Mouse (Mus musculus) ES-E14 (cell line): ENCODE measurements around the gene Gmfg. TPM values are rescaled to one million over a fixed set of nuclear protein-coding genes. Genes with fewer than 3 reads are reported as not detected.

Experiments used
- DNase-seq: peaks from one replicate; pipeline ENCODE4 v3.0.0-alpha.2; 2013; ENCODE audit warnings: low read depth, low spot score
- H3K27ac ChIP-seq: 2 replicates; pipeline ENCODE4 v1.5.1; 2012; ENCODE audit warnings: low read depth, mild to moderate bottlenecking, low read length, moderate library complexity, mixed read lengths; ENCODE audit not compliant: poor library complexity, insufficient read depth, severe bottlenecking
- H3K36me3 ChIP-seq: 2 replicates; pipeline ENCODE4 v1.6.1; 2012; ENCODE audit warnings: mild to moderate bottlenecking, low read length, moderate library complexity, mixed read lengths; ENCODE audit not compliant: control insufficient read depth, poor library complexity, insufficient read depth, severe bottlenecking
- H3K4me1 ChIP-seq, 2 experiments: fragments of 150-350 bp in 1 of 2; sonication (generic) in 1 of 2; 2 replicates each; pipeline ENCODE4 v1.6.1; 2012; ENCODE audit warnings: low read length in 2 of 2, mild to moderate bottlenecking in 1 of 2, mixed read lengths in 1 of 2; ENCODE audit not compliant: control insufficient read depth in 2 of 2, insufficient read depth in 2 of 2, poor library complexity in 1 of 2
- H3K4me3 ChIP-seq, 2 experiments: fragments of 150-350 bp in 1 of 2; sonication (generic) in 1 of 2; 2 replicates each; pipeline ENCODE4 v1.5.1; 2012; ENCODE audit warnings: low read length in 2 of 2, low read depth in 1 of 2, mild to moderate bottlenecking in 1 of 2, mixed read lengths in 1 of 2; ENCODE audit not compliant: insufficient read depth in 1 of 2, poor library complexity in 1 of 2, severe bottlenecking in 1 of 2
- H3K9ac ChIP-seq: 2 replicates; pipeline ENCODE4 v1.6.1; 2012; ENCODE audit warnings: low read depth, mild to moderate bottlenecking, low read length, mixed read lengths; ENCODE audit not compliant: poor library complexity, insufficient read depth, severe bottlenecking
- H3K9me3 ChIP-seq: fragments of 150-350 bp; sonication (generic); 2 replicates; pipeline ENCODE4 v1.6.1; 2012; ENCODE audit warnings: low read depth, mild to moderate bottlenecking, low read length; ENCODE audit not compliant: control insufficient read depth, insufficient read depth
- CHD2 ChIP-seq: IDR thresholded peaks from 2 replicates; pipeline ENCODE4 v1.6.1; 2014; ENCODE audit warnings: mild to moderate bottlenecking, low read depth, low read length, inconsistent platforms
- HCFC1 ChIP-seq: IDR thresholded peaks from 2 replicates; pipeline ENCODE4 v1.6.1; 2012; ENCODE audit warnings: low read length, inconsistent platforms, borderline replicate concordance; ENCODE audit not compliant: insufficient read depth
- MAFK ChIP-seq: IDR thresholded peaks from 2 replicates; pipeline ENCODE4 v1.6.1; 2014; ENCODE audit warnings: mild to moderate bottlenecking, low read depth, low read length, inconsistent platforms; ENCODE audit not compliant: insufficient read depth
- ZC3H11A ChIP-seq: IDR thresholded peaks from 2 replicates; pipeline ENCODE4 v1.6.1; 2012; ENCODE audit warnings: low read depth, mild to moderate bottlenecking, inconsistent platforms, low read length, borderline replicate concordance
- ZNF384 ChIP-seq: IDR thresholded peaks from 2 replicates; pipeline ENCODE4 v1.6.1; 2012; ENCODE audit warnings: low read depth, low read length, inconsistent platforms
- in situ Hi-C, 2 experiments: fragments of 600-800 bp; cut with MboI; formaldehyde crosslinking; loops; one replicate each; pipeline ENCODE4 v1.15.1; 2025; ENCODE audit warnings: low sequenced_read_pairs in 2 of 2, inconsistent platforms in 1 of 2; ENCODE audit not compliant: unreplicated experiment in 2 of 2
- total RNA-seq: library from RNA; depleted of rRNA; stranded (reverse); fragments of 300-350 nt; gene quantifications from 2 replicates; pipeline ENCODE4 v1.2.3, GENCODE M21; 2012

Gene Gmfg
- total RNA-seq, 1 experiment = 12.7 TPM

DNA sequence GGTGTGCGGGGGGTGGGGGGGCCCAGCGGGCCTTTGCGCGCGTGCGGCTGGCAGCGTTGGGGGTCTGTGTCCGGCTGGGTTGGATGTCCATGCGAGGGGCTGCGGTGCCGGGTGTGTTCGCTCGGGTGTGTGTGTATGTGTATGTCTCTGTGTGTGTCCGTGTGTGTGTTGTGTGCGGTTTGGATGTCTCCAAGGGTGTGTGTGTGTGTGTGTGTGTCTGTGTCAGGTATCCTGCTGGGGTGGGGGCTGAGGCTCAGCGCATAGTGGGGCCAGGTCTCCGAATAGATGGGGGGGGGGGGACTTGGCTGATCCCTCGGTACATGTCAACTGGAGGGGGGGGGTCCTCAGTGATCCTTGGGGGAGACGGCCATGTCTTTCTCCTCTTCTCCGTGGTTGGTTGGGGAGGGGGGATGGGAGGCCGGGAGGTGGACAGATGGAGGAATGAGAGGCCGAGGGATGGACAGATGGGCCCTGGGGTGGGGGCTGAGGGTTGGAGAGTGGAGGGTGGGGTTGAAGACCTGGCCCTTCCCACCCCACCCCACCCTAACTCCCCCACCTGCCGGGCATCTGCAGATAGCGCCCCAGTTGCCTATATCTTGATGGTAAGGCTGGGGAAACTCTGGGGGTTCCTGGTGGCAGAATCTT lies 15.2 kb downstream of the Gmfg start:
- peak overlapping the region; percentile 87 for H3K9ac ChIP-seq
- DNase-seq = no peak
- H3K36me3 ChIP-seq = 0 out of 2 replicates have a peak, but pooled peaks cover 1% of the 10 kb centered on the region
- TF ChIP-seq HCFC1 = no peak
- TF ChIP-seq MAFK = no peak
- TF ChIP-seq CHD2 = no peak
- TF ChIP-seq ZC3H11A = no peak
- TF ChIP-seq ZNF384 = no peak
- in situ Hi-C loops = loop anchor here in 1 of 2 experiments (5.0 kb wide), 1 partner anchor 75 kb away; no protein-coding TSS in a partner anchor
- no peak overlapping the region for H3K27ac ChIP-seq
- no peaks in the 10 kb centered on the region for H3K9me3 ChIP-seq
- peak overlapping the region; percentile 66 to 99 for H3K4me3 ChIP-seq
- H3K4me1 ChIP-seq = peaks cover 7 to 15% of the 10 kb centered on the region in 2 experiments

DNA sequence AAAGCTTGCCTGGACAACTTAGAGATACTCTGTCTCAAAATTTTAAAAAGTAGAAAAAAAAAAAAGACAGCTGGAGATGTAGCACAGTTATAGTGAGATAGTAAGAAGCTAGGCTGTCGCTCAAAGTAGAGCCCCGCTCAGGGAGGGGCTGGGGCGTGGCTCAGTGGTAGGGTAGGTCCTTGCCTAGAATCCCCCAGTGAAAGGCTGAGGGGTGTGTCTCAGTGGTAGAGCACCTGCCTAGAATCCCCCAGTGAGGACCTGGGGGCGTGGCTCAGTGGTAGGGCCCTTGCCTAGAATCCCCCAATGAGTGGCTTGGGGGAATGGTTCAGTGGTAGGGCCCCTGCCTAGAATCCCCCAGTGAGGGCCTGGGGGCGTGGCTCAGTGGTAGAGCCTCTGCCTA lies 23.1 kb downstream of the Gmfg start:
- Histone ChIP-seq H3K9ac (no peak overlapping the region), H3K27ac (no peak overlapping the region), H3K36me3 (peaks cover 13% of the 10 kb centered on the region; the same call in 1 of the 2 replicates), H3K4me3 (no peak overlapping the region), H3K9me3 (no peaks in the 10 kb centered on the region), H3K4me1 (peaks cover 0 to 2% of the 10 kb centered on the region in 2 experiments; a peak in 2 of 4 replicates)
- in situ Hi-C loops = no loop called here
- DNase-seq = no peak
- no peak for TF ChIP-seq ZC3H11A
- TF ChIP-seq CHD2 = no peak
- TF ChIP-seq ZNF384 = no peak
- no peak for TF ChIP-seq MAFK
- no peak for TF ChIP-seq HCFC1

DNA sequence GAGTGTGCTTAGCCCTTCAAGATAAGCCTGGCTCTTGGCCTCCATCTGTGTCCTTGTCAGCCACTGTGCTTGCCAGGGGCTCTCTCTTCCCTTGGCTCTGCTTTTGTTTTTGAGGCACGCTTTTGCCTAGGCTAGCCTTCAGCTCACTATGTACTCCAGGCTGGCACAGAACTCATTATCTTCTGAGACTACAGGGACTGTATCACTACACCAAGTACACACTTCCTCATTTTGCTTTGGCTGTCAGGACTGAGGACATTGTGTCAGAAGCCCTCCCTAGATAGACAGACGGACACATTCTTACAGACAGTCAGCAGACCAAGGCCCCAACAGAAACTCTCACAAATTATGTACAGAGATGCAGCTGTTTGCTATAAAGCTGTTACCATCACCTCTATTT lies 25.5 kb downstream of the Gmfg start:
- Histone ChIP-seq H3K4me1 (peaks cover 0 to 13% of the 10 kb centered on the region in 2 experiments; a peak in 3 of 4 replicates), H3K4me3 (no peak overlapping the region), H3K27ac (no peak overlapping the region), H3K9ac (no peak overlapping the region), H3K36me3 (peaks cover 13% of the 10 kb centered on the region; the same call in 1 of the 2 replicates), H3K9me3 (no peaks in the 10 kb centered on the region)
- in situ Hi-C loops = no loop called here
- TF ChIP-seq ZC3H11A (no peak), HCFC1 (no peak)
- no peak for DNase-seq

DNA sequence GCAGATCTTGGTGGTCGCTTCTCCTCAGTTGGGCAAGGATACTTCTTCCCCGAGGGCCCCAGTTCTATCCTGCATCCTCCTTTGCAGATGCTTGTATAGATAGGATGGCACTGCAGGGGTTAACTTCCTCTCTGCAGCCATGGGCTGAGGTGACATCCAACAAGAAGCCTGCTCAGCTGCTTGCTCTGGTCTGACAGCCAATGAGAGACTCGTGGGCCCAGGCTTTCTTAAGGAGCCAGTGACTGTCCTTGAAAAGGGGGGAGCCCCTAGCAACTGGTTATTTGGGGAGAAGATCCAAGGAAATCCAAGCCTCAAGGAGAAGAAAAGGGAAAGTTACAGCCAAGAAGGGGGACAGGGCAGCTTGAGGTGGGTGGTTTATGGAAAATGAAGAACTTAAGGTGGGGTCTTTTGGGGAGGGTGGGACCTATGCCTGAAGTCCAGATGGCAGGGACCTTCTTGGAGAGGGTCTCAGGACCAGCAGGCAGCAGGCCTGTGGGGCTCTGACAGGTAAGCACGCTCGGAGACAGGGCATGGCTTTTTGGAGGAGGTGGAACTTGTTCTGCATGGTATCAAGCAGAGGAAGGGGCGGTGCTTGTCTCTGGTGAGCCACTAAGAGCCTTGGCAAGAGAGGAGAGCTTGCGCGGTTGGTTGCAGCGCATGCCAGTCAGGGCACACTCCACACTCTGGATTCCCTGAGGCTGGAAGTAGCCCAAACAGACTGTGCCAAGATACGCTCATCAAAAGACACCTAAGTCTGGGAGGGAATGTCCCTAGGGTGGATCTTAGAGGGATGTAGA lies 27.4 kb downstream of the Gmfg start:
- Histone ChIP-seq H3K4me1 (peaks cover 0 to 12% of the 10 kb centered on the region in 2 experiments; a peak in 3 of 4 replicates), H3K9me3 (no peaks in the 10 kb centered on the region), H3K27ac (no peak overlapping the region), H3K9ac (no peak overlapping the region), H3K4me3 (peak overlapping the region in 1 of 2 experiments; percentile 25; a peak in 2 of 4 replicates), H3K36me3 (peaks cover 6% of the 10 kb centered on the region; the same call in 1 of the 2 replicates)
- TF ChIP-seq MAFK (no peak), CHD2 (peak; percentile 84)
- in situ Hi-C loops = no loop called here
- no peak for DNase-seq
